Mouse (Mus musculus): ENCODE results near the gene Isoc2b.

DNA sequence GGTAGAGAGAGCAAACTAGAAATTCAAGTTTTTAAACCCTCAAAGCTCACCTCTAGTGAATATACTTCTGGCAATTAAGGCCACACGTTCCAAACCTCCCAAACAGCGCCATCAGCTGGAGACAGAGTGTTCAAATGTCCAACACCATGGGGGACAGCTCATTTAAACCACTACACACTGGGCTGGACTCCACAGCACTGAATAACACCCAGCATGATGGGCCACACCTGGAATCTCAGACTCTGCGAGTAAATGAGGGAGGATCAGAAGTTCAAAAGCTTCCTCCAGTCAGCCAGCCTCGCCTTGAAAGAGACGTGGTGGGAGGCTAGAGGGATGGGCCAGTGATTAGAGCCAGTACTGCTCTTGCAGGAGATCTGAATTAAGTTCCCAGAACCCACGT, at the start of gene Isoc2b:
- TF ChIP-seq POLR2A (IDR thresholded peaks at IDR 0.05; ENCODE audit: low read depth, low read length) (no peak), SIN3A (IDR thresholded peaks at IDR 0.05; ENCODE audit: low read length) (no peak)

Measured in CH12.LX (cell line).